Mouse (Mus musculus) naive thymus-derived CD4-positive, alpha-beta T cell, adult 2 months (primary cell): ENCODE data around the gene Sec14l1.
A peak's percentile ranks its signal among the peaks of the same experiment; 100 is the strongest.

Experiments used
- DNase-seq: peaks from one replicate; pipeline ENCODE4 v3.0.0-alpha.2; 2011; ENCODE audit warnings: low read depth

Sec14l1 gene

DNA sequence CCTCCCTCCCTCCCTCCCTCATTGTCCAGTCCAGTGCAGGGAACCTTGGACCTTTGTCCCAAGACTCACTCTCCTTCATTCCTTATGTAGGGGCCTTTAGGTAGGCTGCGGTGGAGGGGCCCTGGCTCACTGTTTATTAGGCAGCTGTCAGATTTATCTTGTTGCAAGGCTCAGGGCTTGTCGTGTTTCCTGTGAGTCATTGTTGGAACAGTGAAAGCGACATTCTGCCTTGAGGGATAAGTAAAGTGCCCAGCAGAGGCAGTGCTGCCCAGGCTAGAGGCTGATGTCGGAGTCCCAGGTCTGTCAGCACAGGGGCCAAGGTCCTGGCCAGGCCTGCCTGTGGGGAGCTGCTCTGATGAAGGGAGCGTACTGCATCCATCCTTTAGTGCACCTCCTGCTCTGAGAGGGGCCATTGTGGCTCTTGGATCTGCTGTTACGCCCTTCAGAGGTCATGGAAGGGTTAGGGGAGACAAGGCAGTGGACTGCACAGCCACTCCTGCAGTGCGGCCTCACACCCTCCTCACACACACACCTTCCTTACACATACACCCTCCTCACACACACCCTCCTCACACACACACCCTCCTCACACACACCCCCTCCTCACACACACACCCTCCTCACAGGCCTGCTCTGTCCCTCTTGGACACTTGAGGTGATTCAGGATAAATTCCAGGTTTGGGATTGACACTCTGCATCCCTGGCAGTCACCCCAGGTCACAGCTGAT, 39.3 kb downstream of the Sec14l1 start:
- DNase-seq: no peak

DNA sequence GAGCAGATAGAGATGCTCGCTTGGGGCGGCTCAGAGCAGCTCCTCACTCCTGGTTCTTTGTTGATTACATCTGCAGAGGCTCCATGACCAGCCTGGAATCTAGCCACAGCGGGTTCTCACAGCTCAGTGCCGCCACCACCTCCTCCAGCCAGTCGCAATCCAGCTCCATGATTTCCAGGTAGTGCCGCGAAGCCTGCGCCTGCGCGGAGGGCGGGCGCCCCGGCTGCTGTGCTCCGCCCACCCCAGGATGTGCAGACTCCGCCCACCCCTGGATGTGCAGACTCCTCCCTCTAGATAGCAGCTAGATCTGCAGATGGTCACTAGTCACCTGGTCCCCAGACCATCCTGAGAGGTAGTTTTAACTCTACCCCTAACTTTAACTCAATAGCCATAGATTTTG, 41.8 kb downstream of the Sec14l1 start:
- no peak for DNase-seq

DNA sequence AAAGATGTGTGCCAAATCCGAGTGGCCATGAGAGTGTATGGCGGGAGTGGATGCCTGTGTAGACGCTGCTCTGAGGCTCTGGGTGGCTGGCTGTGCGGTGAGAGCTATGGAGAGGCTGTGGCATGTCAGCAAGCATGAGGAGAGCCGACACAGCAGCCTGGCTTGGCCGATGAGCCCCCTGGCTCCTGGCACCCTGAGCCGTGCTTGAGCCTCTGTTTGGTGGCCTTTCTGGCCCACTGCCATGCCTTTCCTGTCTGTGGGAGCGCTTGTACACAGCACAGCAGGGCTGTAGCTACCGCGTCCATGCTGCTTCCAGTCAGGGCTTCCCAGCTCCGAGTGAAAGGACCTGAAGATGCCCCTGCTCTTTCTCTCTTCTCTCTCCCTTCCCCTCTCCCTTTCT, 43.4 kb downstream of the Sec14l1 start:
- DNase-seq: no peak

DNA sequence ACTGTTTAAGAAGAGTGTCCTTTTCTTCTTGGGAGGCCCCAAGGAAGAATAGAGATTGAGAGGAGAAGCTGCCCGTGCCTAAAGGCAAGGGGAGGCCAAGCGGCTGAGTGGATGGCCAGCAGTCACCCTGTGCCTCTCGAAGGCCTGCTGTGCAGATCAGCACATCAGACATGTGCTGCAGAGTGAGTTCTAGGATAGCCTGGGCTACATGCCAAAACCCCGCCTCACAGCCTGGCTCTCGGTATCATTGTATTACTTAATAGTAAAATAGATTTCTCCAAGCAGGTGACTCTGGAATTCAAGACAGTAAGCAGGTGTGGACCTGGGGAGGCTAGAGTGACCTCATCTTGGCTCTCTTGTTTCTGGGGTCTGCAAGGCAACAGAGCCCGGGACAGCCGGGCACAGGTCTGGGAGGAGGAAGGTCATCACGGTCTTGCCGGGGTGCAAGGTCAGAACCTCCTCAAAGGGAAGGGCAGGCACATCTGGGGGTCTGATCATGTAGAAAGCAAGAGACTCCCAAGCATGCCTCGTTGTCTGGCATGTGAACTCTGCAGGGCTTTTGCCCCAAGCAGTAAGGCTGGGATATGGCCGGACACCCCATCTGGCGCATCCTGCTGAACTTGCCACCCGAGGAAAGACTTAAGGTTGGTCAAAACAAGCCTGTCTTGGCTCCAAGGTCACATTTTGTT, 44.4 kb downstream of the Sec14l1 start:
- no peak for DNase-seq

DNA sequence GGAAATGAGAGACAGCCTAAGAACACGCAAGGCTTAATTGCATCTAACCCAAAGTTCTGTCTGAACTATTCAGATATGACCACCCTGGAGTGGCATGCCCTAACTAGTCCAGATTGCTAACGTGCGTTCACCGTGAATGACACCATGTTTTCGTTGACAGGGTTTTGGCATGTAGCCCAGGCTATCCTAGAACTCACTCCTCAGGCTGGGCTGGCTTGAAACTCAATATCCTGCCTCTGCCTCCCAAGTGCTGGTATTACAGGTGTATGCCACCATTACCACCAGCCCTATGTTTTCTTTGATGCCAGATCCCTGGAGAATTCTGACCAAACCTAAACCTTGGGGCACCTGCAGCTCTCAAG, 45.0 kb downstream of the Sec14l1 start:
- no peak for DNase-seq

DNA sequence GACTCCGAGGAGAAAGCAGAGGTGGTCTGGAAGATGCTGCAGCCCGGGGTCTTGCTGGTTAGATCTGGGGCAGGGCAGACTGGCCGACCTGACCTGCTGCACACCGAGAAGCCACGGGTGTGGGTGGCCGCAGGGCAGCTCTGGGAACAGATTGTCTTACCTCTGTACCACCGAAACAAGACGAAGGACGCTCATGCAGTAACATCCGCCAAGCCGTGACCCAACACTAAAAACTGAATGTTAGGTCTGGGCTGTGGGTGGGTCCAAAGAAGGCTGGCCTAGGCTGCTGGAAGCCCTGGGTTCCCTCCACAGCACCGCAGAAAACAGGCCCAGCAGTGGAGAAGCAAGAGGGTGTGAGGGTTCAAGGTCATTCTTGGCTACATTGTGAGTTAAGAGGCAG, 45.8 kb downstream of the Sec14l1 start:
- no peak for DNase-seq

DNA sequence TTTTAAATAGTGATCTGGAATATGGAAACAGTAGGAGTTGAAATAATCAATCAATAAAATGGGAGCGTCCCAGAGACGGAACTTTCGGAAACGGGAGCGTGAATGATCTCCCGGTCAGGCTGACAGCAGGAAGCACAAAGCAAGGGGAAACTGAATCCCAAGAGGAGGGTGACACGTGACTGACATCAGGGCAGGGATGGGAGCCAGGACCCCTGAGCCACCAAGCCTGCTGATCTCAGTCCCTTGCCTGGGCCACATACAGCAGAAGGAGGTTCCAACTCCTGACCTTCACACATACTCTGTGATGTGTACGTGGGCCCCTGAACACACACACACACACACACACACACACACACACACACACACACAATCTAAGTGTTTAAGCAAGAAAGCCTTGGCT, 46.6 kb downstream of the Sec14l1 start:
- DNase-seq: no peak

DNA sequence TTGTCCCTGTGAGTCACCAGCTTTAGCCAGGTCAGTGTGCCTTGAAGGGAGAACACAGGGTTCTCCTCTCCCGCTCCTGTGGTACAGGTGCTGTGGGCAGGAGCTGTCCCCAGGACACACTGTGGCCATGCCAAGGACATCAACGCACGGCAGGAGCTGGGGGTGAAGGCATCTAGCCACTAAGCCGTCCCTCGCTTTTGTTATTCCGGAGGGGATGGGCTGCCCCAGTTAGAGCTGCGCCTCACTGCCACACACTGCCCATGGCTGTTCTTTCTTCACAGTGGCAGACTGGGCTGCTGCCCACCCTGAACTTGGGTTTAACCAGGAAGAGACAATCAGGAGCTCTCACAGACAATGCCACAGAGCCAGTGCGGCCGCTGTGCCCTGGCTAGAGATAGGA, 48.1 kb downstream of the Sec14l1 start:
- no peak for DNase-seq

DNA sequence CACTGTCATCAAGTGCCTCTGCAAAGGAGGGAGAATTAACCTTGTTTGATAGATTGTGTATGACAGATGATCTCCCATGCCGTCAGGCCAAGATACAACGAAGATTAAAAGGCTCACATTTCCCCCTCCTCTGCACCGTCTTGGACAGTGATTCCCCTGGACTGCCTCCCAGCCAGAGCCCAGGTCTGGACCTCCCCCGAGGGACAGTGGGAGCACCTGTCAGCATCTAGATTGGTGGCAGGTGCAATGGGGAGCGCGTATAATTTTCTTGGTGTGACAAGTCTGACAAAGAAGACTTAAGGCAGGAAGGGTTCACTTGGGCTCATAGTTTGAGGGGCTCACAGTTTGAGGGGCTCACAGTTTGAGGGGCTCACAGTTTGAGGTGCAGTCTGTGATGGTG, 48.8 kb downstream of the Sec14l1 start:
- DNase-seq: no peak

DNA sequence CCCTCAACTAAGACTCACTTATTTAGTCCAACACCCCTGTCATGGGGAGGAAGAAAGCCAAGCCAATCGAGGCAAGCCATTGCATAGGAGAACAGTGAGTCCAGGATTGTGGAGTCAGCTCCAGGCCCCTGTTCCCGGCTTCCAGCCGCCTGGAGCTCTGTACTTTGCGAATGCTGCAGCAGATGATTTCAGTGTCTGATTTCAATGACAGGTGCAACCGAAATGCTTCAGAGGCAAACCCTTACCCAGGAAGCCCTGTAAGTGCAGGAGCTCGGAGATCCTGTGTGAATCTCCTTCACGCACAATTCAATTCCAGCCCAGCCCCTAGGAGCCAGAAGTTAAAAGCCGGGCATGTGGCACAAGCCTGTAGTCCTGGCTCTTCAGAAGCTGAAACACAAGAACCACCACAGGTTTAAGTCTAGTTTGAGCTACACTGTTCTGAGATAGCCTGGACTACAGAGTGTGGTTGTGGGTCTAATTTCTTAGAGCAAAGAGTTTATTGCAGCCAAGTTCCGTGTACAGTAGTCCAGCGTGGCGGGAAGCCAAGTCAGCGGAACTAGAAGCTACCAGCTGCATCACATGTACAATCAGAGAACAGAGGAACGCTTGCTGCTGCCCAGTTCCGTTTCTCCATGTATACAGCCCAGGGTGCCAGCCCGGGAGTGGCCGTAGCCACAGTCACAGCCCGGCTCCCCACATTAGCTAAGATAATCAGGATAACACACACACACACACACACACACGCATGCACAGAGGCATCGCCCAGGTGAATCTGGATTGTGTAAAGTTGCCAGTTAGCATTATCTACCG, 53.5 kb downstream of the Sec14l1 start:
- DNase-seq: no peak

DNA sequence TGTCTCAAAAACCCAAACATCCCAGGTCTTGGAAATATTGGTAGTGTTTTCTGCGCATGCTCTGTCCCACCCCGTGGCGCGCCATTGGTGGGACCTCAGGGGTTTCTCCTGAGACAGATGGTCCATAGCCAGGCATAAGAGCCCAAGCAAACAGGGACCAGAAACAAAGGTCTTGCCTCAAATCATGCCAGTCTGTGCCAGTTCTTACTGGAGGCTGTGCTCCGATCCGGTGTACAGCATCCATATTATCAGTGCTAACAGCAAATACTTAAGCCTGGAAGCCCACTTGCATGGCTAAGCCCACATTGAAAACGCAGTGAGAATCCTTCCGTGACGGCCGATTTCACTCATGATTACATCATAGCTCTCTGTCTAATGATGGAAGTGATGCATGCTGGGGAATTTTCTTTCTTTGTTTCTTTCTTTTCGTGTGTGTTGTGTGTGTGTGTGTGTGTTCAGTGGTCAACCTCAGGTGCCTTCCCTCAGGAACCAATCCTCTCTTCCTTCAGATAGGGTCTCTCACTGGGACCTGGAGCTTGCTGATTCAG, 54.2 kb downstream of the Sec14l1 start:
- DNase-seq: no peak

DNA sequence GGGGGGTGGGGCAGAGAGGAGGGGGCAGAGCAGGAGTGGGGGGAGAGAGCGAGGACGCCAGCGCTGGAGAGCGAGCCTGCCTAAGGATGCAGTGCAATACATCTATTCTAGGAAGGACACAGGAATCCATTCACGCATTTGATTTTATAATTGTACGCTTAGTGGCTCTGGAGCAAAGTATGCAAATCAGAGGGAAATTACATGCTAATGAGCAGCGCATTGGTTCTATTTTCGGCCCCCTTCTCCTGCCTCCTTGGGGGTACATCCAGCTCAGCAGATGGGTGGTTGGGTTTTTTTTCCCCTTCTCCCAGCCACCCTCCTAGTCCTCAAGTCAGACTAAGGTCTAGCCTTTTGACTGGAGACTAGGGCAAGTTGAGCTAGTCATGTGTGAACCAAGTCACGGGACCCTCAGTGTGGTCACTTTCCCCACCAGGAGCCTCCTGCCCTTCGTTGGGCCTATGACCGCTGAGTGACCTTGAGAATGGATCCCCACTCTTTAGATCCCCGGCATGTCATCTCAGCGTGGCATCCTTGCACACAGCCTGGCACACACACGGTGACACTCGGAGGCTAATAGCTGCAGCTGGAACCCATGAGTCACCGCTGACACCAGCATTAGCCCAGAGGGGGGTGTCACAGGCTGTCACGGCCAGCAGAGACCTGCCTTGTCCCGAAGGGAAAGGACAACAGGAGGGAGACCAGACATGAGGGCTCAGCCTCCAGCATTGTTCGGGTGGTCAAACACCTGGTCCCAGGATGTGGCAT, 55.0 kb downstream of the Sec14l1 start:
- no peak for DNase-seq

DNA sequence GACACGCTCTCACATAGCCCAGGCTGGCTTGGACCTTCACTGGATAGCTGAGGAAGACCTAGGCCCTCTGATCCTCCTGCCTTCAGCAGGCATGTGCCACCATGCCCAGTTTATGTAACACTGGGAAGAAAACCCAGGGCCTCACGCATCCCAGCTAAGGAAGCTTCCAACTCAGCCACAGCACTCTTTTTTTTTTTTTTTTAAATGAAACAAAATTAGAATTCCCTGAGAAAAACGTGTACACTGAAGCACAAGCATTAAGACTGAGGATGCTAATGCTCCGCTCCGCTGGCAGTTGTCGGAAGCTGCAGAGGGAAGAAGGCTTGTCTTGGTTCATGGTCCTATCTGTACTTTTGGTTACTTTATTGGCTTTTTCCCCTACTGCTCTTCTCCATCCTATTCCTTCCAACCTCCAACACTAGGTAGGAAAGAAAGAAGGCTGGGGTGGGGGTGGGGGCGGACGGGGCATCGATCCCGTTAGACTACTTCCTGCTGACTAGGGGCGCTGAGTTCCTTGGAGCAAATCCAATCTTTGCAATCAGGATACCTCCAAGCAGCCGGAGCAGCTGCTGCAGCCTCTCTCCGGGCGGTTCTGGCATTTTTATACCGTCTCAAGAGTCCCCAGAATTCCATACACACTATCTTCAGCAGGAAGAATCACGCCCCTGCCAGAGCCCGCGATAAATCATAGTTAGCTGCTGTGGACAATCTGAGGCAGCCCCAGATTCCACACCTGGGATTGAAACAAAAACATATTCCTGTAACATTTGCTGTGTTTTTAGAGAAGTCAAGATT, 59.3 kb downstream of the Sec14l1 start:
- no peak for DNase-seq

DNA sequence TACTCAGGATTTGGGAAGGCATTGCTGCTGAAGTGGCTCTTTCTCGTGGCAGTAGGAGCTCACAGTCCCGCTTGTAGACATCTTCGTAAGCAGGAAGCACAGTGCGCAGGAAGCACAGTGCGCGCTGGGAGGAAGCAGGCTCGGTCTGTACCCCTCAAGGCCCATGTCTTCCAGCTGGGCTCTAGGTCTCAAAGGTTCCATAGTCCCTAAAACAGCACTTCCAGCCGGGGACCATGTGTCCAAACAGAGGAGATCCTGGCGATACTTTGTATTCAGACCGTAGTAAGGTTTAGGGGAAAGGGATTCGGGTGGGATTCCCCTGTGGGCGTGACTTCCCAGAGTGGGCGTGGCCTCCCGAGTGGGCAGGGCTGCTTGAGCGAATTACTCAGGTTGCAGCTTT, 60.0 kb downstream of the Sec14l1 start:
- peak; percentile 72 for DNase-seq

DNA sequence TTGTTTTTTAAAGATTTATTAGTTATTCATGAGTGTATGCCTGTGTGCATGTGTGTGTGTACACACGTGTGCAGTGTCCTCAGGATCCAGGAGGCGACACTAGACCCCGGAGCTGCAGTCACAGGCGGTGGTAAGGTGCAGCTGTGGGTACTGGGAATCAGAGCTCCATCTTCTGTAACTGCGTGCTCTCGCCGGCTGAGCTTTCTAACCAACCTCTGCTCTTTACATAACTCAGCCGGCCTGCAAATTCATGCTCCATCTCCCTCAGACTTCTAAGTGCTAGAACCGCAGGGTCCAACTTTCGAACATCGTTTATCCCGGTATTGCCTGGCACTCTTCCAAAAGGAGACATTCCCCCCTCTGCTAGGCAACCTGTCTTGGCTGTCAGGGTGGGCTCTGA, 60.5 kb downstream of the Sec14l1 start:
- no peak for DNase-seq

DNA sequence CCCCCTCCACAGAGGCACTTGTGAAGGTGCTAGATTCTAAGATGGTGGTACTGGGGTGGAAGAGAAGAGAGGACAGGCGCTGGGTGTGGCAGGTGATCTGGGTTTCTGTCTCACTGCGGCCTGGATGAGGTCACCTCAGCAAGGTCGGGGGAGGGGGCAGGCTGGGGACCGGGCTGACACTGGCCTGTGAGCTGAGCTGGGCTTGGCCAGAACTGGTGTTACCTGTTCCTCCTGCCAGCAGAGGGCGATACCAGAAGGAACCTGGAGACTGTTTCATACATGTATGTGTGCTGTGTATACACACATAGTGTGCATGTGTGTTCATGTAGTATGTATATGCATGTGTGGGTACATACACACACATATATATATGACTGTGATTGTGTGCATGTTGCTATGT, 61.3 kb downstream of the Sec14l1 start:
- DNase-seq: peak; percentile 62

DNA sequence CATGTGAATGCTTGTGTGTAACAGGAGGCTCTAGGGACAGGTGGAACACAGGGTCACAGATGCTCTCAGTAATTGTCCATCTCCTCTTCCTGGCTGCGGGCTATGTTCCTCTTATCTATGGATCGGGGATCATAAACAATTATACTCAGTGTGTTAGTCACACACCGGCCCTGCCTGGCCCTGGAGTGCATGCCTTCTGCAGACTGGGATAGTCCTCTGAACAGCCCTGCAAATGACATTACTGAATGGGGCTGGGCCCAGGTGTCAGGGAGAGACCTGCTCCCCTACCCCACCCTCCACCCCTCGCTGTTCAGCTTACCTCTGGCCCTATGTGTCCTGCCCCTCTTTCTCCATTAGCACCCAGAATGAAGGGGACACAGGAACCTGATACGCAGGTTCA, 61.9 kb downstream of the Sec14l1 start:
- peak; percentile 27 for DNase-seq

DNA sequence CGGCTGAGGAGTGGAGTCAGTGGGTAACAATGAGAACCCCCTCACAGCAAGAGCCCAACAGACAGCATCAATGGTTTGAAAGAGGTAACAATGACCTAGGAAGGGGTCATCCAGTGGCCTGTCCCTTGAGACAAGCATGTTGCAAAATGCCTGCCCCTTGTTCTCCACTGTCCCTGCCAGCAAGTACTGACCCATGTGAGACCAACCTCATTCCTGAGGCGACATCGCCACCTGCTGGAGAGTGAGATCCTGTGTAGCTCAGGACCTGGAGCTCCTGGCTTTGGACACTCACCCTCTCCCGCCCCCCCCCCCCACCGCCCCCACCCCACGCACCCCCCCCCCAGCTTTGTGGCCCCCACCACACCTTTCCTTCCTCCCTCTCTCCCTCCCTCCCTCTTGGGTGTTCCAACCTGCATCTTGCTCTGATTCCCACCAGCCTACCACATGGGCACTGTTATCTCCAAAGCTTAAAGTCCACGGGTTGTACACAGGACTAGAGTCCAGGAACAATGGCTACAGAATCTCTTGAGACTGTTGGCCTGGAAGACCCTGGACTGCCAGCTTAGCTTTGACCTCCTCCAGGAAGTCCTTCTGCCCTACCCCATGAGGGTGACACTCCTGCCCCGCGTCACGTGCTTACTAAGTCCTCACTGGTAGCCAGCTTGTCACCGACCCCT, 62.5 kb downstream of the Sec14l1 start:
- DNase-seq: peak; percentile 84

DNA sequence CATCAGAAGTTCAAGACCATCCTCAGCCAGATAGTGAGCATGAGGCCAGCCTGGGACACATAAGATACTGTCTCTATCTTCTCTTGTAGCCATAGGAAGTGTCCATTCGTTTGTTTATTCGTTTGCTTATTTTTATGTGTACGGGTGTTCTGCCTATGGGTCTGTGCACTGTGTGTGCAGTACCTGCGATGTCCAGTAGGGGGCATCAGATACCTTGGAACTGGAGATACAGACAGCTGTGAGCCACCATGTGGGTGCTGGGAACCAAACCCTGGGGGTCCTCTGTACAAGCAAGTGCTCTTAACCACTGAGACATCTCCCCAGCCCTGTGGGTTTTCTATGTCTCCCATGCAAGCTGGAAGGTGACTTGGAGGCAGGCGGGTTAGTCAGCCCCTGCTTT, 64.9 kb downstream of the Sec14l1 start:
- DNase-seq: peak; percentile 31

DNA sequence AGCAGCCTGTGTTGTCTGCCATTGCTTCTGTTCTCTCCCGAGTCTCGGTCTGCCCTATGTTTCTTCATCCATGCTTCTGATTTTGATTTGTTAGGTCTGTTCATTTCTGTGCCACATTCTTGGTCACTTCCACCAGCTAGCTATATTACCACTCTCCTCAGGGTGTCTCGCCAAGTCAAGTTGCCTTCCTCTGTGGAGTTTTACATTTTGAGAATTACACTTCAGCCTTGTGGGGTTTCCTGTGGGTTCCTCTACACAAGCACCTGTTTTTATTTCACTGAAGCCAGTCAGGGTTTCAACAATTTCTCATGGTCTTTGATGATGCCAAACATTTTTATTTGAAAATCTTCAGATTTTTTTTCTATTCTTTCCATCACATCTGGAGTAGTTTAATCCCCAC, 67.8 kb downstream of the Sec14l1 start:
- DNase-seq: no peak

DNA sequence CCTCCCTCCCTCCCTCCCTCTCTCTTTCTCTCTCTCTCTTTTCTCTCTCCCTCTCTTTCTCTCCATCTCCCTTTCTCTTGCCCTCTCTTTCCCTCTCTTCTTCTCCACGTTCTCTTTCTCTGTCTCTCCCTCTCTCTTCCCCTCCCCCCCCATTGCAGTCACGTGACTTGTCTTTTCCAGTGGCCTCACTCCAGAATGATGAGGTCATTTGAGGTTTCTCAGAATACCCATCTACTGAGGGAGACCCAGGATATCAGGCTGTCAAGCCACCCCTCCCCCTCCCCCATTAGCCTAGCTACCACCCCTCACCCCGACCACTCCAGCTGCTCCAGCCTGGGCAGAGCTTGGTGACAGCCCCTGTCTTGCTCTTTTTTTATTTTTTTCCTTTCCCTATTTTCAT, 68.3 kb downstream of the Sec14l1 start:
- DNase-seq: no peak
